Mouse (Mus musculus): Measurements from ENCODE around the gene Zfp334. TPM values are rescaled to one million over a fixed set of nuclear protein-coding genes. Genes with fewer than 3 reads are reported as not detected.

The Zfp334 gene
- 10.4 and 12.2 TPM in 2 replicates for polyA plus RNA-seq (2015; fragmentation: Nextera tagmentation; extraction: Ambion mirVana)

DNA sequence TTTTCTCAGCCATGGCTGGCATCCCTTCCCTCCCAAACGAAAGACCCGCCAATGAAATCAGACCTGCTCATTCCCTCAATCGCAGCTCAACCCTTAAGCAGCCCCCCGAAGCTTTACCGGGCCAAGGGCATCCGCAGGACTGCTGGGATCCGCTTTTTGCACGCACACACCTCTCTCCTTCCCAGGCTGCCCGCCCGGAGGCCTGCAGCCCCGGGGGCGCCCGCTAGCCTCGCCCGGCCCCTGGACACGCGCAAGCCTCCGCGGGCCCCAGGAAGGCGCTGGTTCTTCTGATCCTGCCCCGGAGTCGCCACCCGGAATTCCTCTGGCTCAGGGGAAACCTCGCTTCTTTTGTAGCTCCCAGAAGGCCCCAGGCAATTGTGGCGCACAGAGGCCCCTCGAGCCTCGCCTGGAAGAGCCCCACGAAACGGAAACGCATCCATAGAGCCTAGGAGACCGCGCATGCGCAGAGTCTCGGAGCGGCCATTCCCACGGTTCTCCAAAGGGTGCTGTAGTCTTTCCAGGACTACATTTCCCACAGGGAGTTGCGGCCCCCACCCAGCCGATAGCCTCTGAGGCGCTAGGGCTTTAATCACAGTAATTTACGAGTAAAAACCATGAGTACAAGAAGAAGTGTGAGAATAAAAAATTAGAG, at the start of gene Zfp334:
TSS of gene Zfp334 (minus strand) at position 416 of the 652 bp plus-strand sequence.
- peak; percentile 94 for ATAC-seq (ENCODE audit: low read depth)
- peaks cover 27% of the 10 kb centered on the region for H3K4me1 ChIP-seq (replicated peaks)
- H3K36me3 ChIP-seq = peaks cover 40% of the 10 kb centered on the region

DNA sequence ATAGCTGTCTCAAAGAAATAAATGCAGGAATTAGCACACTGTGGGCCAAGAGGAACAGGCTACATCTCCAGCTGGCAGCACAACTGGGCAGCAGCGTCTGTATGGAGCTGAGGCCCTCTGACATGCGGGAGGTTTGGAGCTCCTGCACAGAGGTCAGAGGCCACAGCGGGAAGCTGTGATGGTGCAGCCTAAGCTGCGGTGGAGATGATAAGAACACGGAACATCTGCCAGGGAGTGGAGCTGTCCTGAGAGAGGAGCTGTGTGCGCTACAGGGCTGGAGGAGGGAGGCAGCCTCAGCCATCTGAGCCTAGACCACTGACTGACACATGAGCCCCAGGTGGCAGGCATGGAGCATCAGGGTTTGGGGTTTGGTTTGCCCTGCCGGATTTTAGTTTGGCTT, 40.6 kb upstream of the Zfp334 start:
- Histone ChIP-seq H3K4me3 (no peak overlapping the region), H3K27me3 (no peaks in the 10 kb centered on the region), H3K9ac (no peak overlapping the region), H3K4me2 (no peak overlapping the region), H3K9me3 (no peaks in the 10 kb centered on the region), H3K27ac (replicated peaks) (no peak overlapping the region; the same call in 1 of the 2 replicates), H3K36me3 (no peaks in the 10 kb centered on the region), H3K4me1 (replicated peaks) (no peaks in the 10 kb centered on the region)
- 64% methylated on average over 7 of the region's 7 CpGs for WGBS
- no peak for ATAC-seq (ENCODE audit: low read depth)

More for the DNA sequence above, at the start of gene Zfp334:
- Histone ChIP-seq H3K4me2 (peak within 1 kb of the TSS; percentile 65), H3K27ac (replicated peaks) (peak within 1 kb of the TSS; percentile 95), H3K27me3 (no peaks in the 10 kb centered on the region), H3K9ac (peak within 1 kb of the TSS; percentile 97), H3K9me3 (no peaks in the 10 kb centered on the region), H3K4me3 (peak within 1 kb of the TSS; percentile 94)
- WGBS = under 1% methylated on average over 40 of the region's 40 CpGs

GRCm38 (mm10) chr2:165420195-165420594, 32.1 kb upstream of the Zfp334 start:
- Histone ChIP-seq H3K27me3 (no peaks in the 10 kb centered on the region), H3K9ac (no peak overlapping the region), H3K36me3 (no peaks in the 10 kb centered on the region), H3K4me1 (replicated peaks) (peaks cover 39% of the 10 kb centered on the region), H3K27ac (replicated peaks) (peak overlapping the region; percentile 46), H3K9me3 (no peaks in the 10 kb centered on the region), H3K4me3 (no peak overlapping the region), H3K4me2 (no peak overlapping the region)
- ATAC-seq (ENCODE audit: low read depth) = no peak
- WGBS = 48% methylated on average over 2 of the region's 2 CpGs

DNA sequence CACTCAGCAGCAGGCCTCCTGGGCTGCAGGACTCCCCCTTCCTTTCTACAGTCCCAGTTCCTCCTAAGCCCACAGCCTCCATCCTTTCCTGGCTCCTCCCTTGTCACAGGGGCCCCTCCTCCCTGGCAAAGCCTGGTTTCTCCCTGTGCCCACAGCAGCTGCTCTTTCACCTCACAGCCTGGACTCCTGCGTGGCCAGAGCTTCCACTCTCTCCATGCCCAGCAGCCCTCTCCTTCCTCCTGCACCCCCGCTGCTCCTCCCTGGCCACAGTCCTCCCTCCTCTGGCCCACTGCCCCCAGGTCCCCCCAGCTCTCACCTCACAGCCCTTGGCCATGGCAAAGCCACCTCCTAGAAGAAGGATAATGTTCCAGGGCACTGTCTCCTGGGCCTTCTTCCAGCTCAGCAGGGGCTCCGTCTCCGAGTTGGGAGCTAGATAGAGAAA, 31.6 kb upstream of the Zfp334 start:
- peak overlapping the region; percentile 46 for H3K27ac ChIP-seq (replicated peaks)
- ATAC-seq (ENCODE audit: low read depth) = no peak

GRCm38 (mm10) chr2:165418577-165418976, 30.5 kb upstream of the Zfp334 start:
- Histone ChIP-seq H3K4me1 (replicated peaks) (peaks cover 50% of the 10 kb centered on the region), H3K27ac (replicated peaks) (no peak overlapping the region), H3K4me3 (no peak overlapping the region), H3K4me2 (no peak overlapping the region), H3K9me3 (no peaks in the 10 kb centered on the region), H3K9ac (no peak overlapping the region), H3K36me3 (no peaks in the 10 kb centered on the region), H3K27me3 (no peaks in the 10 kb centered on the region)
- 90% methylated on average over 2 of the region's 2 CpGs for WGBS
- ATAC-seq (ENCODE audit: low read depth) = no peak

More for the DNA sequence above, 31.6 kb upstream of the Zfp334 start:
- 66% methylated on average over 4 of the region's 4 CpGs for WGBS
- Histone ChIP-seq H3K4me3 (no peak overlapping the region), H3K4me2 (no peak overlapping the region), H3K4me1 (replicated peaks) (peaks cover 40% of the 10 kb centered on the region), H3K36me3 (no peaks in the 10 kb centered on the region), H3K27me3 (no peaks in the 10 kb centered on the region), H3K9ac (0 out of 2 replicates have a peak overlapping the region, but pooled peaks have one; percentile 3), H3K9me3 (no peaks in the 10 kb centered on the region)

DNA sequence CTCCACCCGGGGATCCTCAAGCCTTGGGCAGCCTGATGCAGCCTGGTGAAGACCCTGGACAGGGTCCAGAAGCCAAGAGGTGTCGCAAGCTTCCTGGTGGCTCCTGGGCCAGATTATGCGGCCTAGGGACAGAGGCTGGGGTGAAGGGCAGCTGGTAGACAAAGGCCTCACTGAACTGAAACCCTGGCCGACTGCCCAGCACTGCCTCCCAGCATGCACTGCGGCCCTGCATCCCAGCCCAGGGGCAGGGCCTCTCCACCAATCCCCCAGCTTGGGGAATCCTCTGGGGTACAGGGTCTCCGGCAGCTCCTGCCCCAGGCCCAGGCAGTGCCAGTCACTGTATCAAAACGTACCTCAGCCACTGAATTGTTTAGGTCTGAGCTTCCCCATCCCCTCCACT, 29.2 kb upstream of the Zfp334 start:
- 43% methylated on average over 7 of the region's 7 CpGs for WGBS
- Histone ChIP-seq H3K4me2 (no peak overlapping the region), H3K9ac (no peak overlapping the region), H3K27ac (replicated peaks) (peak overlapping the region; percentile 67), H3K4me3 (no peak overlapping the region), H3K36me3 (no peaks in the 10 kb centered on the region), H3K27me3 (no peaks in the 10 kb centered on the region), H3K9me3 (no peaks in the 10 kb centered on the region), H3K4me1 (replicated peaks) (peaks cover 50% of the 10 kb centered on the region)
- peak; percentile 64; the same call in 1 of the 2 replicates for ATAC-seq (ENCODE audit: low read depth)

- Histone ChIP-seq H3K27ac (replicated peaks) (no peak overlapping the region), H3K27me3 (no peaks in the 10 kb centered on the region)
These were observed 27.7 kb upstream of the Zfp334 start for GRCm38 (mm10) chr2:165415795-165416194.

GRCm38 (mm10) chr2:165415141-165415721, 27.2 kb upstream of the Zfp334 start:
- no peak overlapping the region for H3K4me3 ChIP-seq
- no peak overlapping the region for H3K4me2 ChIP-seq
- H3K27me3 ChIP-seq = no peaks in the 10 kb centered on the region
- peaks cover 45% of the 10 kb centered on the region for H3K4me1 ChIP-seq (replicated peaks)
- no peak for ATAC-seq (ENCODE audit: low read depth)
- H3K36me3 ChIP-seq = no peaks in the 10 kb centered on the region
- H3K9ac ChIP-seq = no peak overlapping the region
- WGBS = 66% methylated on average over 11 of the region's 11 CpGs
- no peaks in the 10 kb centered on the region for H3K9me3 ChIP-seq
- no peak overlapping the region; the same call in 1 of the 2 replicates for H3K27ac ChIP-seq (replicated peaks)

More at GRCm38 (mm10) chr2:165415795-165416194, 27.7 kb upstream of the Zfp334 start:
- H3K4me3 ChIP-seq = no peak overlapping the region
- H3K36me3 ChIP-seq = no peaks in the 10 kb centered on the region
- no peaks in the 10 kb centered on the region for H3K9me3 ChIP-seq
- H3K9ac ChIP-seq = no peak overlapping the region
- 73% methylated on average over 6 of the region's 6 CpGs for WGBS
- H3K4me1 ChIP-seq (replicated peaks) = peaks cover 50% of the 10 kb centered on the region
- no peak for ATAC-seq (ENCODE audit: low read depth)
- H3K4me2 ChIP-seq = no peak overlapping the region

GRCm38 (mm10) chr2:165414321-165414720, 26.3 kb upstream of the Zfp334 start:
- ATAC-seq (ENCODE audit: low read depth) = no peak
- Histone ChIP-seq H3K36me3 (no peaks in the 10 kb centered on the region), H3K4me3 (no peak overlapping the region), H3K4me1 (replicated peaks) (peaks cover 36% of the 10 kb centered on the region), H3K9ac (no peak overlapping the region), H3K9me3 (no peaks in the 10 kb centered on the region), H3K27me3 (no peaks in the 10 kb centered on the region), H3K4me2 (no peak overlapping the region), H3K27ac (replicated peaks) (no peak overlapping the region; the same call in 1 of the 2 replicates)
- 87% methylated on average over 5 of the region's 5 CpGs for WGBS

- 45% methylated on average over 3 of the region's 3 CpGs for WGBS
- no peak overlapping the region for H3K27ac ChIP-seq (replicated peaks)
- H3K4me3 ChIP-seq = no peak overlapping the region
- ATAC-seq (ENCODE audit: low read depth) = no peak
- peaks cover 34% of the 10 kb centered on the region for H3K4me1 ChIP-seq (replicated peaks)
- H3K9ac ChIP-seq = no peak overlapping the region
- no peaks in the 10 kb centered on the region for H3K27me3 ChIP-seq
- no peaks in the 10 kb centered on the region for H3K9me3 ChIP-seq
- no peak overlapping the region for H3K4me2 ChIP-seq
- H3K36me3 ChIP-seq = no peaks in the 10 kb centered on the region
These were observed 25.8 kb upstream of the Zfp334 start for GRCm38 (mm10) chr2:165413884-165414283.

DNA sequence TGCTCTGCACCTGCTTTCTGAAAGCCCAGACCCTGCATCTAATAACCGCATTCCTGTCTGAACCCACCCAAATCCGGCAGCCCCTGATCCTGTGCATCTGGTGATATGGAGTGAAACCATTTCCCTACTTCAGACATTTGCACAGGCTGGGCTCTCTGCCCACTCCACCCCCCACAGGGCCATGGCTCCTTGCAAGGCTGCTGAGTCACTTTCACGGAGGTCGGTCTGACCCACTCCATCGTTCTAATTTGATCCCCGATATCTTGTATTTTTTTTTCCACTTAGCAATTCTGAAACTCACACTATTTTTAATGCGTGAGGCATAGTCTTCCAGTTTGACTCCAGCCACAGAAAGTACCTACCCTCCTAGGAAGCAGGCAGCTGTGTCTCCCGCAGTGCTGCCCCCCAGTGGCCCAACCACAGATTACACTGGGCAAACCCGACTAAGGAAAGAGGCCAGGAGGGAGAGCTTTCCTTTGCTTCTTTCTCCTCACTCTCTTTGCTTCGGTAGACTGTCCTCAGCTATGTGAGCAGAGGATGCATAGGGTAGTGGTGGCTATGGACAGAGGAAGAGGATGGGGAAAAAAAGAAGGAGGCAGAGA, 19.7 kb upstream of the Zfp334 start:
- Histone ChIP-seq H3K27ac (replicated peaks) (no peak overlapping the region), H3K9ac (no peak overlapping the region; the same call in 1 of the 2 replicates), H3K27me3 (no peaks in the 10 kb centered on the region), H3K4me3 (no peak overlapping the region), H3K9me3 (no peaks in the 10 kb centered on the region), H3K4me2 (no peak overlapping the region), H3K36me3 (no peaks in the 10 kb centered on the region), H3K4me1 (replicated peaks) (no peaks in the 10 kb centered on the region)
- 50% methylated on average over 10 of the region's 10 CpGs for WGBS
- ATAC-seq (ENCODE audit: low read depth) = peak; percentile 23; the same call in 1 of the 2 replicates

DNA sequence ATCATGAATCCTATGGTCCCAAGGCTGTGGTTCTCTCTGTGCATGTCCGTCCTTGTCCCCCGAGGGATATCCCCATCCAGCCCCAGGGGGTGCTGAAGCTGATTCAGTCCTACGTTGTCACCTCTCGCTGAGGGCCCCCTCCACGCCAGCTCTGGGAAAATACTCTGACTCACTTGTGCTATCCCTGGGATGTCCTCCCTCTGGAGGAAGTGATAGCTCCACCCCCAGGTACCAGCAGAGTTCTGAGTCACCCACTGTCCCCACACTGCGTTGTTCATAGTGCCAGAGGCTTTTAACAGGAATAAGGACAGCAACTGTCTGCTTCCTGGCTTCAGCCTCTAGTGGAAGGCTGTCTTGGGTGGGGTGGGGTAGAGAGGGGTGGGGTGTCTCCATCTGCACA, 17.3 kb upstream of the Zfp334 start:
- Histone ChIP-seq H3K9me3 (no peaks in the 10 kb centered on the region), H3K4me1 (replicated peaks) (no peaks in the 10 kb centered on the region), H3K9ac (no peak overlapping the region), H3K4me3 (no peak overlapping the region), H3K27me3 (no peaks in the 10 kb centered on the region), H3K4me2 (no peak overlapping the region), H3K27ac (replicated peaks) (no peak overlapping the region), H3K36me3 (no peaks in the 10 kb centered on the region)
- WGBS = 62% methylated on average over 6 of the region's 6 CpGs
- no peak for ATAC-seq (ENCODE audit: low read depth)

All from neural tube, embryonic 13.5 days (tissue).